Mouse (Mus musculus) midbrain, embryonic 13.5 days (tissue): ENCODE measurements around the gene Myo16. TPM values are rescaled to one million over a fixed set of nuclear protein-coding genes. Genes with fewer than 3 reads are reported as not detected.
A peak's percentile ranks its signal among the peaks of the same experiment; 100 is the strongest.

Experiments
- ATAC-seq: fragments of 200-750 bp; cut with Nextera tagmentation; 2 replicates; pipeline ENCODE4 v1.8.0; 2017; ENCODE audit warnings: mild to moderate bottlenecking, moderate TSS enrichment, moderate library complexity
- H3K27ac ChIP-seq: fragments of 300-500 bp; sonication (generic); 2 replicates; pipeline ENCODE4 v1.5.1; 2015; ENCODE audit warnings: inconsistent platforms, mild to moderate bottlenecking, moderate library complexity
- H3K27me3 ChIP-seq: fragments of 300-500 bp; sonication (generic); 2 replicates; pipeline ENCODE4 v1.6.1; 2015; ENCODE audit warnings: mild to moderate bottlenecking, inconsistent platforms
- H3K36me3 ChIP-seq: fragments of 300-500 bp; sonication (generic); 2 replicates; pipeline ENCODE4 v1.6.1; 2015; ENCODE audit warnings: mild to moderate bottlenecking, inconsistent platforms
- H3K4me1 ChIP-seq: fragments of 300-500 bp; sonication (generic); replicated peaks from 2 replicates; pipeline ENCODE4 v1.6.1; 2015; ENCODE audit warnings: inconsistent platforms
- H3K4me2 ChIP-seq: fragments of 300-500 bp; sonication (generic); replicated peaks from 2 replicates; pipeline ENCODE4 v1.6.1; 2015; ENCODE audit warnings: moderate library complexity, mild to moderate bottlenecking, inconsistent platforms
- H3K4me3 ChIP-seq: fragments of 300-500 bp; sonication (generic); replicated peaks from 2 replicates; pipeline ENCODE4 v1.5.1; 2015; ENCODE audit warnings: mild to moderate bottlenecking, inconsistent platforms
- H3K9ac ChIP-seq: fragments of 300-500 bp; sonication (generic); replicated peaks from 2 replicates; pipeline ENCODE4 v1.6.1; 2015; ENCODE audit warnings: mild to moderate bottlenecking, inconsistent platforms
- H3K9me3 ChIP-seq: fragments of 300-500 bp; sonication (generic); 2 replicates; pipeline ENCODE4 v1.6.1; 2016; ENCODE audit warnings: mild to moderate bottlenecking, inconsistent platforms
- WGBS: fragments of 180-500 bp; shearing (Covaris S2); methylation state at CpG from one replicate; pipeline ENCODE4 v1.1.7; 2015; 5-methylcytosine and 5-hydroxymethylcytosine counted together
- polyA plus RNA-seq: library from polyadenylated mRNA; unstranded; fragments of >200 nt; fragmentation: Nextera tagmentation; extraction: Ambion mirVana; gene quantifications from 2 replicates; pipeline ENCODE4 v1.2.1, GENCODE M21; 2015

Myo16 gene
- polyA plus RNA-seq, 1 experiment from 2014 or later, result 5.2 TPM

- ATAC-seq, result no peak
- Histone ChIP-seq H3K4me1 (no peaks in the 10 kb centered on the region), H3K27me3 (no peaks in the 10 kb centered on the region), H3K27ac (no peak overlapping the region), H3K36me3 (no peaks in the 10 kb centered on the region), H3K9ac (no peak overlapping the region), H3K9me3 (peaks cover 1% of the 10 kb centered on the region; the same call in 1 of the 2 replicates), H3K4me2 (no peak overlapping the region), H3K4me3 (no peak overlapping the region)
- 80% methylated on average over 6 of the region's 6 CpGs for WGBS
These were observed 337.2 kb downstream of the Myo16 start for GRCm38 (mm10) chr8:10490874-10491273.

GRCm38 (mm10) chr8:10499846-10500245, 346.1 kb downstream of the Myo16 start:
- Histone ChIP-seq H3K4me2 (no peak overlapping the region), H3K27me3 (no peaks in the 10 kb centered on the region), H3K27ac (no peak overlapping the region), H3K4me3 (no peak overlapping the region), H3K9me3 (peaks cover 9% of the 10 kb centered on the region; the same call in 1 of the 2 replicates), H3K36me3 (no peaks in the 10 kb centered on the region), H3K4me1 (peaks cover 5% of the 10 kb centered on the region), H3K9ac (no peak overlapping the region)
- WGBS, result 13% methylated on average over 8 of the region's 8 CpGs
- no peak for ATAC-seq

GRCm38 (mm10) chr8:10500465-10500864, 346.8 kb downstream of the Myo16 start:
- Histone ChIP-seq H3K4me1 (peaks cover 5% of the 10 kb centered on the region), H3K27me3 (no peaks in the 10 kb centered on the region), H3K36me3 (no peaks in the 10 kb centered on the region), H3K9me3 (peaks cover 9% of the 10 kb centered on the region; the same call in 1 of the 2 replicates), H3K4me3 (no peak overlapping the region), H3K9ac (no peak overlapping the region), H3K4me2 (no peak overlapping the region), H3K27ac (no peak overlapping the region)
- WGBS, result 81% methylated on average over 6 of the region's 6 CpGs
- ATAC-seq, result no peak

GRCm38 (mm10) chr8:10501750-10502149, 348.0 kb downstream of the Myo16 start:
- ATAC-seq, result no peak
- WGBS, result 97% methylated on average over 3 of the region's 3 CpGs

GRCm38 (mm10) chr8:10512105-10512504, 358.4 kb downstream of the Myo16 start:
- no peaks in the 10 kb centered on the region for H3K4me1 ChIP-seq
- no peak overlapping the region for H3K27ac ChIP-seq
- ATAC-seq, result no peak
- H3K36me3 ChIP-seq, result no peaks in the 10 kb centered on the region
- H3K4me3 ChIP-seq, result no peak overlapping the region
- H3K27me3 ChIP-seq, result no peaks in the 10 kb centered on the region
- H3K9me3 ChIP-seq, result no peaks in the 10 kb centered on the region
- H3K9ac ChIP-seq, result no peak overlapping the region
- WGBS, result 75% methylated on average over 3 of the region's 3 CpGs
- no peak overlapping the region for H3K4me2 ChIP-seq

More at GRCm38 (mm10) chr8:10501750-10502149, 348.0 kb downstream of the Myo16 start:
- Histone ChIP-seq H3K9ac (no peak overlapping the region), H3K4me1 (peaks cover 5% of the 10 kb centered on the region), H3K27me3 (no peaks in the 10 kb centered on the region), H3K4me3 (no peak overlapping the region), H3K4me2 (no peak overlapping the region), H3K9me3 (no peaks in the 10 kb centered on the region), H3K36me3 (peaks cover under 1% of the 10 kb centered on the region; the same call in 1 of the 2 replicates), H3K27ac (no peak overlapping the region)

- no peak overlapping the region for H3K27ac ChIP-seq
- WGBS, result 68% methylated on average over 8 of the region's 8 CpGs
- no peaks in the 10 kb centered on the region for H3K4me1 ChIP-seq
- H3K9ac ChIP-seq, result no peak overlapping the region
- H3K9me3 ChIP-seq, result no peaks in the 10 kb centered on the region
- no peaks in the 10 kb centered on the region for H3K36me3 ChIP-seq
- H3K4me2 ChIP-seq, result no peak overlapping the region
- H3K27me3 ChIP-seq, result no peaks in the 10 kb centered on the region
- no peak for ATAC-seq
- no peak overlapping the region for H3K4me3 ChIP-seq
These were observed 363.7 kb downstream of the Myo16 start for GRCm38 (mm10) chr8:10517381-10517780.

GRCm38 (mm10) chr8:10519276-10519675, 365.6 kb downstream of the Myo16 start:
- ATAC-seq, result no peak
- Histone ChIP-seq H3K4me2 (no peak overlapping the region), H3K36me3 (no peaks in the 10 kb centered on the region), H3K27me3 (no peaks in the 10 kb centered on the region), H3K9me3 (no peaks in the 10 kb centered on the region), H3K4me3 (no peak overlapping the region), H3K9ac (no peak overlapping the region), H3K27ac (no peak overlapping the region), H3K4me1 (no peaks in the 10 kb centered on the region)
- WGBS, result 88% methylated on average over 7 of the region's 7 CpGs

- WGBS, result 79% methylated on average over 4 of the region's 4 CpGs
- no peak for ATAC-seq
- H3K4me1 ChIP-seq, result peaks cover 4% of the 10 kb centered on the region; the same call in 1 of the 2 replicates
These were observed 367.8 kb downstream of the Myo16 start for GRCm38 (mm10) chr8:10521463-10521862.

GRCm38 (mm10) chr8:10525686-10526085, 372.0 kb downstream of the Myo16 start:
- H3K27me3 ChIP-seq, result no peaks in the 10 kb centered on the region
- ATAC-seq, result no peak
- no peaks in the 10 kb centered on the region for H3K36me3 ChIP-seq
- H3K4me2 ChIP-seq, result no peak overlapping the region
- H3K4me3 ChIP-seq, result no peak overlapping the region
- H3K4me1 ChIP-seq, result peaks cover 10% of the 10 kb centered on the region
- no peaks in the 10 kb centered on the region for H3K9me3 ChIP-seq
- 68% methylated on average over 4 of the region's 4 CpGs for WGBS
- no peak overlapping the region for H3K27ac ChIP-seq
- H3K9ac ChIP-seq, result no peak overlapping the region

More at GRCm38 (mm10) chr8:10521463-10521862, 367.8 kb downstream of the Myo16 start:
- H3K4me3 ChIP-seq, result no peak overlapping the region
- no peak overlapping the region for H3K27ac ChIP-seq
- H3K9me3 ChIP-seq, result no peaks in the 10 kb centered on the region
- no peak overlapping the region for H3K4me2 ChIP-seq
- H3K36me3 ChIP-seq, result no peaks in the 10 kb centered on the region
- no peaks in the 10 kb centered on the region for H3K27me3 ChIP-seq
- H3K9ac ChIP-seq, result no peak overlapping the region

GRCm38 (mm10) chr8:10526616-10527015, 372.9 kb downstream of the Myo16 start:
- H3K9me3 ChIP-seq, result no peaks in the 10 kb centered on the region
- no peak for ATAC-seq
- H3K4me3 ChIP-seq, result no peak overlapping the region
- peaks cover 10% of the 10 kb centered on the region for H3K4me1 ChIP-seq
- H3K27me3 ChIP-seq, result no peaks in the 10 kb centered on the region
- WGBS, result 64% methylated on average over 5 of the region's 5 CpGs
- H3K4me2 ChIP-seq, result no peak overlapping the region
- no peak overlapping the region for H3K27ac ChIP-seq
- H3K9ac ChIP-seq, result no peak overlapping the region
- H3K36me3 ChIP-seq, result no peaks in the 10 kb centered on the region

GRCm38 (mm10) chr8:10534619-10535286, 381.0 kb downstream of the Myo16 start:
- H3K9ac ChIP-seq, result no peak overlapping the region
- no peak overlapping the region for H3K4me2 ChIP-seq
- 42% methylated on average over 16 of the region's 16 CpGs for WGBS
- H3K4me1 ChIP-seq, result peaks cover 9% of the 10 kb centered on the region
- no peak overlapping the region for H3K27ac ChIP-seq
- no peak overlapping the region for H3K4me3 ChIP-seq
- ATAC-seq, result peak; percentile 55
- no peaks in the 10 kb centered on the region for H3K9me3 ChIP-seq
- H3K27me3 ChIP-seq, result no peaks in the 10 kb centered on the region
- no peaks in the 10 kb centered on the region for H3K36me3 ChIP-seq

- Histone ChIP-seq H3K4me3 (no peak overlapping the region), H3K4me1 (peaks cover 9% of the 10 kb centered on the region), H3K36me3 (no peaks in the 10 kb centered on the region), H3K27ac (no peak overlapping the region), H3K27me3 (no peaks in the 10 kb centered on the region), H3K9me3 (no peaks in the 10 kb centered on the region), H3K9ac (no peak overlapping the region), H3K4me2 (no peak overlapping the region)
- 72% methylated on average over 6 of the region's 6 CpGs for WGBS
- no peak for ATAC-seq
These were observed 384.6 kb downstream of the Myo16 start for GRCm38 (mm10) chr8:10538319-10538718.

GRCm38 (mm10) chr8:10539665-10540064, 386.0 kb downstream of the Myo16 start:
- 87% methylated on average over 4 of the region's 4 CpGs for WGBS
- Histone ChIP-seq H3K4me2 (no peak overlapping the region), H3K4me1 (peaks cover 5% of the 10 kb centered on the region), H3K9ac (no peak overlapping the region), H3K27ac (no peak overlapping the region), H3K4me3 (no peak overlapping the region), H3K36me3 (no peaks in the 10 kb centered on the region), H3K9me3 (peaks cover 3% of the 10 kb centered on the region; the same call in 1 of the 2 replicates), H3K27me3 (no peaks in the 10 kb centered on the region)
- ATAC-seq, result no peak
